Mouse (Mus musculus) hindbrain, embryonic 11.5 days (tissue): ENCODE data around the gene Slc39a7. TPM values are rescaled to one million over a fixed set of nuclear protein-coding genes. Genes with fewer than 3 reads are reported as not detected.

ENCODE experiments used
- ATAC-seq: fragments of 200-750 bp; cut with Nextera tagmentation; 2 replicates; pipeline ENCODE4 v1.8.0; 2017; ENCODE audit warnings: mild to moderate bottlenecking, moderate TSS enrichment, moderate library complexity; ENCODE audit not compliant: low FRiP score
- DNase-seq: peaks from one replicate; pipeline ENCODE4 v3.0.0-alpha.2; 2015; ENCODE audit warnings: low spot score
- H3K27ac ChIP-seq: fragments of 300-500 bp; sonication (generic); 2 replicates; pipeline ENCODE4 v1.5.1; 2014; ENCODE audit warnings: mild to moderate bottlenecking, low read depth, low read length
- H3K27me3 ChIP-seq: fragments of 300-500 bp; sonication (generic); 2 replicates; pipeline ENCODE4 v1.6.1; 2014; ENCODE audit warnings: mild to moderate bottlenecking, low read length, moderate library complexity, mixed read lengths; ENCODE audit not compliant: control insufficient read depth, insufficient read depth
- H3K36me3 ChIP-seq: fragments of 300-500 bp; sonication (generic); 2 replicates; pipeline ENCODE4 v1.6.1; 2014; ENCODE audit warnings: mild to moderate bottlenecking, low read length, moderate library complexity, mixed read lengths; ENCODE audit not compliant: control insufficient read depth, insufficient read depth
- H3K4me1 ChIP-seq: fragments of 300-500 bp; sonication (generic); replicated peaks from 2 replicates; pipeline ENCODE4 v1.6.1; 2014; ENCODE audit warnings: low read length, mixed read lengths; ENCODE audit not compliant: control insufficient read depth, insufficient read depth
- H3K4me2 ChIP-seq: fragments of 300-500 bp; sonication (generic); replicated peaks from 2 replicates; pipeline ENCODE4 v1.6.1; 2014; ENCODE audit warnings: mild to moderate bottlenecking, low read depth, low read length
- H3K4me3 ChIP-seq: fragments of 300-500 bp; sonication (generic); 2 replicates; pipeline ENCODE4 v1.5.1; 2014; ENCODE audit warnings: low read depth, low read length
- H3K9ac ChIP-seq: fragments of 300-500 bp; sonication (generic); 2 replicates; pipeline ENCODE4 v1.6.1; 2014; ENCODE audit warnings: low read depth, low read length
- H3K9me3 ChIP-seq: fragments of 300-500 bp; sonication (generic); 2 replicates; pipeline ENCODE4 v1.6.1; 2016; ENCODE audit warnings: low read length; ENCODE audit not compliant: control insufficient read depth
- WGBS: fragments of 180-500 bp; shearing (Covaris S2); extraction: QIAGEN DNeasy Blood & Tissue Kit; methylation state at CpG from one replicate; pipeline ENCODE4 v1.1.7; 2014; 5-methylcytosine and 5-hydroxymethylcytosine counted together
- polyA plus RNA-seq: library from polyadenylated mRNA; unstranded; fragments of >200 nt; fragmentation: Nextera tagmentation; extraction: Ambion mirVana; gene quantifications from 2 replicates; pipeline ENCODE4 v1.2.1, GENCODE M21; 2014

Gene Slc39a7
- polyA plus RNA-seq, 1 experiment from 2014 or later: 75.9 TPM

DNA sequence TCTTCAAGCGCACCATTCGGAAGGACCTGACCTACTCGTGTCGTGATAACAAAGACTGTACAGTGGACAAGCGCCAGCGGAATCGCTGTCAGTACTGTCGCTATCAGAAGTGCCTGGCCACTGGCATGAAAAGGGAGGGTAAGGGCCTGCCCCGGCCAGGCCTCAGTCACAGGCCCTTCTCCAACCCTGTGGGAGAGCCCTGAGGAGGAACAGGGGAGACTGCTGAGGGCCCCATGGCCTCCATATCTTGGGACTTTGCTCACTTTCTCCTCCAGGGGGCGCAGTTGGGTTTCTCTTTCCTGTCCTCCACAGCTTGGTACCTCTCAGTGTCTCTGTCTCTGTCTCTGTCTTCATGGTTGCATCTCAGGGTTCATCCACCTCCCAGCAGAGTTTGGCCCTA, 2.6 kb upstream of the Slc39a7 start:
- Histone ChIP-seq H3K9ac (no peak overlapping the region), H3K4me3 (no peak overlapping the region), H3K27me3 (no peaks in the 10 kb centered on the region), H3K9me3 (no peaks in the 10 kb centered on the region), H3K27ac (no peak overlapping the region), H3K4me2 (no peak overlapping the region), H3K4me1 (peaks cover 16% of the 10 kb centered on the region), H3K36me3 (peaks cover 3% of the 10 kb centered on the region; the same call in 1 of the 2 replicates)
- WGBS: 78% methylated on average over 10 of the region's 10 CpGs
- ATAC-seq (no peak), DNase-seq (peak; percentile 81)

DNA sequence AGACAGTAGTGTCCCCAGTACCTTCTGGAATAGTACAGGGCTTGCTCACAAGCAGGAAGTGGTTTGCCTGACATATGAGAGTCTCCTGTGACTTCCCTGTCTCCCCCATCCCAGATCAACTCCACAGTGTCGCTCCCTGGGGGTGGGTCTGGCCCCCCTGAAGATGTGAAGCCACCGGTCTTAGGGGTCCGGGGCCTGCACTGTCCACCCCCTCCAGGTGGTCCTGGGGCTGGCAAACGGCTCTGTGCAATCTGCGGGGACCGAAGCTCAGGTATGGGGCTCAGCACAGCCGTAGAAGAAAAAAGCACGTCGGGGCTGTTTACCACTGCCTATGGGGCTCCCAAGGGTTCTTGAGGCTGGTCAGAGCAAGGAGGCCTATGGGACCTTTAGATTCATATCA, 2.0 kb upstream of the Slc39a7 start:
- H3K27me3 ChIP-seq: no peaks in the 10 kb centered on the region
- H3K4me3 ChIP-seq: no peak overlapping the region
- no peaks in the 10 kb centered on the region for H3K9me3 ChIP-seq
- peaks cover 5% of the 10 kb centered on the region; the same call in 1 of the 2 replicates for H3K36me3 ChIP-seq
- DNase-seq: no peak
- no peak overlapping the region for H3K4me2 ChIP-seq
- no peak for ATAC-seq
- H3K27ac ChIP-seq: no peak overlapping the region
- H3K9ac ChIP-seq: no peak overlapping the region
- H3K4me1 ChIP-seq: peaks cover 16% of the 10 kb centered on the region
- 88% methylated on average over 9 of the region's 9 CpGs for WGBS

DNA sequence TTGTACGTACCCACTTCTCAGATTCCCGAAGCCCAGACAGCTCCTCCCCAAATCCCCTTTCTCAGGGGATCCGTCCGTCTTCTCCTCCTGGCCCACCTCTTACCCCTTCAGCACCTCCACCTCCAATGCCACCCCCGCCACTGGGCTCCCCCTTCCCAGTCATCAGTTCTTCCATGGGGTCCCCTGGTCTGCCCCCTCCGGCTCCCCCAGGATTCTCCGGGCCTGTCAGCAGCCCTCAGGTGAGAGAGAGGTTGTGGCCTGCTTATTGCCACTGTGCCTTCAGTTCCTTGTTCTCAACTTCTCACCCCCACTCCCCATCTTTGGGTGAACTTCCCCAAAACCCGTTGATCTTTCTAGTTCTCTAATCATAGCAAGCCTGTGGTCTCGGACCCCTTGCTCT, 1.3 kb upstream of the Slc39a7 start:
- peak overlapping the region; percentile 92 for H3K4me3 ChIP-seq
- no peak for DNase-seq
- peaks cover 16% of the 10 kb centered on the region for H3K4me1 ChIP-seq
- H3K9ac ChIP-seq: peak overlapping the region; percentile 96; the same call in 1 of the 2 replicates
- ATAC-seq: no peak
- no peaks in the 10 kb centered on the region for H3K9me3 ChIP-seq
- peaks cover 5% of the 10 kb centered on the region; the same call in 1 of the 2 replicates for H3K36me3 ChIP-seq
- 65% methylated on average over 9 of the region's 9 CpGs for WGBS
- H3K4me2 ChIP-seq: peak overlapping the region; percentile 98
- H3K27me3 ChIP-seq: no peaks in the 10 kb centered on the region
- no peak overlapping the region for H3K27ac ChIP-seq

DNA sequence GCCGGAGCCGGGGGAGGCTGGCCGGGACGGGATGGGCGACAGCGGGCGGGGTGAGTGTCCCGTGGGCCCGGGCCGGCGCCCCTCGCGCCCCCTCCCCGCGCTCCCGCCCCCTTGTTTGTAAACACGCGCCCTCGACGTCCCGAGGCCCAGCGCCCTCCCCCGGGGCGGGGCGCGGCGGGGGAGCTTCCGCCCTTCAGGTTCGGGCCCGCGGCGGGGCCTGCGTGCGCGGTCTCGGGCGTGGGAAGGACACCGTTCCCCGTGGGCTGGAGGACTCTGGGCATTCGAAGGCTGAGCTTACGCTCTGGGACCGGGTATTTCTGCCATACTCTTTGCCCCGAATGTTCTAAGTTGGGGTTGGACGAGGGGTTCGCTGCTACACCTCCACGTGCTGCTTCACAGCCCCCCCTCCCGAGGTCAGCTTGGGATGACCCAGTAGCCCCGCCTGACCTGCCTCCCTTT, 721 bp upstream of the Slc39a7 start:
- peak overlapping the region; percentile 98 for H3K4me2 ChIP-seq
- peak overlapping the region; percentile 92 for H3K4me3 ChIP-seq
- H3K9ac ChIP-seq: peak overlapping the region; percentile 96
- H3K9me3 ChIP-seq: no peaks in the 10 kb centered on the region
- H3K4me1 ChIP-seq: peaks cover 16% of the 10 kb centered on the region
- H3K27ac ChIP-seq: peak overlapping the region; percentile 97
- under 1% methylated on average over 34 of the region's 48 CpGs for WGBS
- no peak for DNase-seq
- H3K36me3 ChIP-seq: peaks cover 5% of the 10 kb centered on the region; the same call in 1 of the 2 replicates
- ATAC-seq: 0 out of 2 replicates have a peak, but pooled peaks have one; percentile 0
- no peaks in the 10 kb centered on the region for H3K27me3 ChIP-seq

DNA sequence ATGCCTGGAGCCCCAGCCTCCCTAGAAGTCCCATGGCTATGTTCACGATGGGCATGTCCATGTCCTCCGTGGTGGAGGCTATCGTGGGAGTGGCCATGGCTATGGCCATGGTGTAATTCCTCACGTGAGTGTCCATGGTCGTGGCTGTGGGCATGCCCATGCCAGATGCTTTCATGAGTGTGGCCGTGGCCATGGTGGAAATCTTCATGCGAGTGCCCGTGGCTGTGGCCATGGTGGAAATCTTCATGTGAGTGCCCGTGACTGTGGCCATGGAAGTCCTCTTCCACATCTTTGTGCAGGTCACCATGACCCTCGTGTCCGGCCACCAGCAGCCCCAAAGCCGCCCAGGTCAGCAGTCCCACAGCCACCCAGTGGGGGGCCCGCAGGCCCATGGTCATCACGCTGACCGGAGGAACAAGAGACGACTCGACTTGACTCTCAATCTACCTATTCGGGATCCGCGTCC, 588 bp downstream of the Slc39a7 start:
- Histone ChIP-seq H3K4me2 (peak overlapping the region; percentile 98), H3K4me1 (peaks cover 29% of the 10 kb centered on the region), H3K27me3 (no peaks in the 10 kb centered on the region), H3K36me3 (peaks cover 5% of the 10 kb centered on the region; the same call in 1 of the 2 replicates), H3K9ac (peak overlapping the region; percentile 96), H3K4me3 (peak overlapping the region; percentile 92), H3K9me3 (no peaks in the 10 kb centered on the region), H3K27ac (peak overlapping the region; percentile 97)
- DNase-seq (no peak), ATAC-seq (no peak)
- WGBS: 7% methylated on average over 20 of the region's 20 CpGs

DNA sequence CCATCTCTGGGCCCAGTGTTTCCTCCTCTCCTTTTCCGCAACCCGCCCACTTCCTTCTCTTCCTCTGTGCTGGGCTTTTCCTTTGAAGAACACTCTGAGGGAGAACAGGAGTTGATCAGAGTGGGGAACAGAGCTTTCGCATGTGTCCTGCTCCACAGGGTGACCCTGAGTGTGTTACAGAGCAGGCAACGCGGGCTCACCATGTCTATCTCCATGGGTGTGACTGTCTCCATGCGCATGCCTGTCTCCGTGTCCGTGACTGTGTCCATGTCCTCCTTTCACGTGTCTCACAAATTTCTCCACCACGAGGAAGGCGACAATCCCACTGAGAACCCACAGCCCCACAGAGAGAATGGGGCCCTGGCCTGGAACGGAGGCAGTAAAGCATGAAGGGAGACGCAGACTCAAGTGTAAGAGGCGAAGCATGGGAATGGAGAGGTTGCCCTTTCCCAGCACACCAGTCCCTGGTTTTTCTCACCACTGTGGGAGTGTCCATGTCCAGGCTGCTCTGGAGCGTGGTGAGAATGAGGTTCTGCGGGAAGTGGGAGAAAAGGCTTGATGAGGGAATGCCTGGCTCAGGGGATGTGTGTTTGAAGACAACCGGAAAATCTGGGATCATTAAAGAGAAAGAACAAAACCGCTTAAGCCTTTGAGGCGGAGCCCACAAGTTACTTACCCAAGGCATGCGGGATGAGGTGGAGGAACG, 1.4 kb downstream of the Slc39a7 start:
- Histone ChIP-seq H3K36me3 (peaks cover 5% of the 10 kb centered on the region; the same call in 1 of the 2 replicates), H3K27ac (peak overlapping the region; percentile 97; the same call in 1 of the 2 replicates), H3K9me3 (no peaks in the 10 kb centered on the region), H3K4me1 (peaks cover 32% of the 10 kb centered on the region), H3K4me3 (peak overlapping the region; percentile 92), H3K4me2 (peak overlapping the region; percentile 98), H3K9ac (peak overlapping the region; percentile 96), H3K27me3 (no peaks in the 10 kb centered on the region)
- WGBS: 74% methylated on average over 21 of the region's 21 CpGs
- no peak for ATAC-seq
- no peak for DNase-seq

DNA sequence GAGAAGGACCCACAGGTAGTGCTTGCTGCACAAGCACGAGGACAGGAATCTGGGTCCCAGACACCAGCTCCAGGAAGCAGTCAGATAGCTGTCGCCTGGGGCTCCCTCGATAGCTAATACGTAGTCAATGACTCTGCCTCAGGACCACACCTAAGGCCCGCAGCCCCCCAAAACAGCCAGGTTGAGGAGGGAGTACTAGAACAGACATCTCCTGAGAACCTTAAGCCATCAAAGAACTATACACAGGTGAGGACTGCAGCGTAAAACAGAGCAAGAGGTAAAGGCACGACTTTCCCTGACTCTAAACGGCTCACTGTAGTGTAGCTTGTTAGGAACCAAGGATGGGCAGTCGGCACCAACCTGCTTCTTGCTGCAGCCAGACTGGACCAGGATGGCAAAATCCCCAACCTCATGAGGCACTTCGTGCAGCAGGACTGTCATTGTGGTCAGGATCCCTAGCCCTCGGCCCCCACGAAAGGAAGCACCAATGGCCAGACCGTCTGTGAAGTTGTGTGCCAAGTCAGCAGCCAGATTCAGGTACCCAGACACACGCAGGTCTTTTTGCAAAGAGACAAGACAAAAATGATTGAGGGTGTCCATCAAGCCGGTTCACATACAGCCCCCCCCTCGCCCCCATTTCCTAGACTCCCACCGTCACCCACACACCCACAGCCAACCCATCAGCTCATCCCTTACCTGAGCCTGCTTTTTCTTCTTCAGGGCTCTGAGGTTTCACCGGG, 2.2 kb downstream of the Slc39a7 start:
- 89% methylated on average over 18 of the region's 18 CpGs for WGBS
- DNase-seq (no peak), ATAC-seq (no peak)
- Histone ChIP-seq H3K9ac (no peak overlapping the region), H3K4me1 (peaks cover 32% of the 10 kb centered on the region), H3K4me2 (no peak overlapping the region), H3K27ac (no peak overlapping the region; the same call in 1 of the 2 replicates), H3K9me3 (no peaks in the 10 kb centered on the region), H3K4me3 (peak overlapping the region; percentile 92; the same call in 1 of the 2 replicates), H3K36me3 (peaks cover 3% of the 10 kb centered on the region; the same call in 1 of the 2 replicates), H3K27me3 (no peaks in the 10 kb centered on the region)

DNA sequence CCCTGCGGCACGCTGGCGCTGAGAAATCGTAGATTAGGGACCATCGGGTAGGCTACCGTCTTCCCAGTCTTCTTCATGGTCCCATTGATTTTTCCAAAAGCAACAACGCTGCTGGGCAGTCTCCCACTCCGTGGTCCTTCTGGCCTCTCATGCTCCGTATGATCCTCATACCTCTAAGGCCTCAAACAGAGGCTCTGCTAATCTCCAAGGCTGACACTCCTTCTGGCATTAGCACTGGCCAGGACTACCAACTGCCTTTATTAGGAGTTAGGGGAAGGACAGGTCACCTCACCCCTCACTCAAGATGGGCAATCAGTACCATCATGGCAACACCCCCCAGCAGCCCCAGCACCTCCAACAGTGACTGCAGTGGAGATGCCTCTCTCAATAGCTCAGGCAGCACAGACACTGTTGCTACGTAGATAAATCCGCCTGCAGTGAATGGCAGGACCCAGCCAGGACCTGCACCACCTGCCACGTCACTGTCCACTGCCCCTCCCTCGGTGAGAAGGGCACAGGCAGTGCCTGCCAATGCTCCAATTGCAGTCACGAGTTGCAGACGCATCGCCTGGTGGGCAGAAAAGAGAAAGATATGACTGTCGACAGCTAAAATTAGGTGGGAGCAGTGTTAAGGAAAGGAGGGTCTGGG, 2.9 kb downstream of the Slc39a7 start:
- WGBS: 56% methylated on average over 17 of the region's 17 CpGs
- ATAC-seq (no peak), DNase-seq (no peak)

More for the DNA sequence above, 2.9 kb downstream of the Slc39a7 start:
- no peaks in the 10 kb centered on the region for H3K27me3 ChIP-seq
- H3K4me1 ChIP-seq: peaks cover 34% of the 10 kb centered on the region
- H3K9me3 ChIP-seq: no peaks in the 10 kb centered on the region
- peak overlapping the region; percentile 94 for H3K27ac ChIP-seq
- 0 out of 2 replicates have a peak overlapping the region, but pooled peaks have one; percentile 70 for H3K4me3 ChIP-seq
- no peak overlapping the region for H3K9ac ChIP-seq
- H3K36me3 ChIP-seq: peaks cover 3% of the 10 kb centered on the region; the same call in 1 of the 2 replicates
- peak overlapping the region; percentile 93 for H3K4me2 ChIP-seq
